Mouse (Mus musculus): Measurements from ENCODE around the gene Pdcd4.

The Pdcd4 gene

GRCm38 (mm10) chr19:53892061-53892460, at the start of gene Pdcd4:
Gene Pdcd4 (plus strand): TSS chr19:53892231.
- no peak for DNase-seq (ENCODE audit: low read depth, low spot score)

DNA sequence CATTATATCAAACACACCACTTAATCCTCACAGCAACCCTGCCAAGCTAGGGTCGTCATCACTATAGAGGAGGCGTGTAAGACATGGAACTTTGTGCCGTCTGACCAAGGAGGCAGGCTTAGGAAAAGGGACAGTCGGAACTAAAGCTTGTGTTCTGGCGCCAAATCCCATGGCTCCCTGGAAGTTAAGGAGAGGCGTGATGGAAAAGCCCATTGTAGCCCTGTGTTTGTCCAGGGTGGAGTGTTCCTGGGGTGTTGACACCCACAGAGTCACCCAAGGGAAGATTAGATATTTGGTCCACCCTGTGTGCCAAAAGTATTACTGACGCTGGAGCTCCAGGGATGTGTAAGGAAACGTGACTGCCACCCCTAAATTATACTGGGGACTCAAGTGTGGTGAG, 48.1 kb upstream of the Pdcd4 start:
- DNase-seq (ENCODE audit: low read depth, low spot score) = no peak

DNA sequence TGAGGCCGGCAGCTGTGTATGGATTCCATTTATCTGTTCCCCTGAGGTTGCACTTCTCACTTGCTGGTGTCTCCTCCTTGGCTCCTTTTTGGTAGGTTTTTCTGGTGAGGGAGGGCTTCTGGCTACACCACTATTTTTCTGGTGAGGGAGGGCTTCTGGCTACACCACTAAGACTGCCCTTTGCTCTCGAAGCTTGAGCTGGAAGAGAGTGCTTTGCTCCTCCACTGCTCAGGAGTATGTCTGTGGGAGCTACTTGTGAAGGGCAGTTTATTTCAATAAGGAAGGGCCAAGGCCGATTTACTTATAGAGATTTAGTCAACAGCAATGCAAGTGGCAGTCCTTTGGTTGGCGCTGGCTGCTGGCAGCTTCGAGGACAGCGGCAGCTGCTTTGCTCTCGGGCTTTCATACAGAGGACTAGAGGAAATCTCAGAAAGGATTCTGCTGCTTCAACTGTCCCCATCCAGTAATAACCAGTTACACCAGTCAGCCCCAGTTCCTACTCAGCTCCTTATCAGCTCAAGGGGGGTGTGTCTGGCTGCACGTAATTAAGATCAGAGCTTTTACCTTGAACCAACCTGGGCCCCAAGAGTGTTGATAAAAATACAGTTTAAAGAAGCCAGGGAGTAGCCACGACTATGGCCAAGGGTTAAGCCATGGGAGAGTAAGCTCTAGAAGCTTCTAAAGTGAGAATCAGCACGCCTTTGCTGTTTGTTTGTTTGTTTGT, 43.6 kb upstream of the Pdcd4 start:
- DNase-seq (ENCODE audit: low read depth, low spot score) = no peak

GRCm38 (mm10) chr19:53850166-53850922, 41.7 kb upstream of the Pdcd4 start:
- peak; percentile 89 for DNase-seq (ENCODE audit: low read depth, low spot score)

- peak; percentile 82 for DNase-seq (ENCODE audit: low read depth, low spot score)
Observed at GRCm38 (mm10) chr19:53851352-53851751, 40.7 kb upstream of the Pdcd4 start.

DNA sequence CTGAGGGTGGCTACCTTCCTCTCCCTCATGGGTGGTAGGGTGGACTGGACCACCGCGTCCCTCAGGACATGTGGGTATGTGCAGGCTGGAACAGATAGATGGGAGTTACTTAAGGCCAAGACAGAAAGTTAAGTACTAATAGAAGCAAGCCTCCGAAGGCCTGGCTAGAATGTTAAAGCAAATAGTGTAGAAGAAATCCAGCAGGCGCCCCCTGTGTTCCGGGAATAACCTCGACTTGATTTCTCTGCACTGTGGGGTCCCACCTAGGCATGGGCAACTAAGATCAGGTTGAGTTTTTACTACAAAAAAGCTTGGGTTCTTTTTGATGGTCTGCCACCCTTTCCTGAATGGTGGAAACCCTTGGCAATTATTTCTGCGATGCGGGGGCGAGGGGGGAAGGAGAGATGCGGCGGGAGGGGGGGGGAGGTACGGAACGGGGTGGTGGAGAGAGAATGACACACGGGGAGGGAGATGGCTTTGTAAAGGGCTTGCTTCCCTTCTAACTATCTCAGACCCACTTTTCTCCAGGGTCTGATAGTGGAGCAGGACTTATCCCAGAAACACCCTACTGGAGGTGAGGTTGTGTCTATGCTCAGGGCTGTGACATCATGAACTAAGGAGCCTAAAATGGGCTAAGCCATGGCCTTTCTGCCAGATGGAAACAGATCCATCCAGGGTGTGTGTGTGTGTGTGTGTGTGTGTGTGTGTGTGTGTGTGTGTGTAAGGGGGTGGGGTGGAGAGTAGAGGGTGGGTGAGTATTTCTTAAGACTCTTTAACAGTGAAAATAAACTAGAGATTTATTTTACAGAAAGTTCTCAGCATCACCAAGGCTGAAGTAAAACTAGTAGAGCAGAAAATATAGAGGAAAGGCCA, 40.0 kb upstream of the Pdcd4 start:
- no peak for DNase-seq (ENCODE audit: low read depth, low spot score)

DNA sequence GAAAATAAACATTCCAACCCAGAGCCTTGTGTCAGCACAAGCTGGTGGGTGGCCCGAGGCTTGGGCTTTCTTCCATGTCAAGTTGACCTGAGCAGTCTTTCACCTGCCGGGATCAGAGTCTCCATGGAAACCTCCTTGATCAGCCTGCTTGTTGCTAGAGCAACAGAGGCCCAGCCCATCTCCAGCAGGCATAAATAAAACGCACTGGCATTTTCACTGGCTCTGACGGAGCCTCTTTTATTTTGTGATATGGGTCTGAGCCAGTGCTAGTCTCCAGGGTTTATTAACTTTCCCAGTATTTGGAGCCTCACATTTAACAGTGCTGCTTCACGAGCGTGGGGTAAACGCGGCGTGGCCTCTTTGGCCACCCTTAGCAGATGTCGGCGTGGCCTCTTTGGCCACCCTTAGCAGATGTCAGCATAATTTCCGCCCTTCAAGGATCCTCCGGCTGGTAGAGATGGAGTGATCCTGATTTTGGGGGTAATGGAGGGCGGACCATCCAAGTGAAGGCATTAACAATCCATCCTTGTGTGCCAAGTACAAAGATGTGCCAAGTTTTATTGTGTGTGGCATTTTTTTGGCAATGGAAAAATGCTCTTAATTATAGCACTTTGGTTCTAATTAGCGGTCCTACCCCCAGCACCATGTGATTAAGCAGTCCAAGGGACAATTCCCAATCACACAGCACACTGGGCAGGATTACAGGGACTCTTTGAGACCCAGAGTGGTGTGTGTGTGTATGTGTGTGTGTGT, 39.2 kb upstream of the Pdcd4 start:
- no peak for DNase-seq (ENCODE audit: low read depth, low spot score)

- no peak for DNase-seq (ENCODE audit: low read depth, low spot score)
Observed at GRCm38 (mm10) chr19:53854978-53855377, 37.1 kb upstream of the Pdcd4 start.

DNA sequence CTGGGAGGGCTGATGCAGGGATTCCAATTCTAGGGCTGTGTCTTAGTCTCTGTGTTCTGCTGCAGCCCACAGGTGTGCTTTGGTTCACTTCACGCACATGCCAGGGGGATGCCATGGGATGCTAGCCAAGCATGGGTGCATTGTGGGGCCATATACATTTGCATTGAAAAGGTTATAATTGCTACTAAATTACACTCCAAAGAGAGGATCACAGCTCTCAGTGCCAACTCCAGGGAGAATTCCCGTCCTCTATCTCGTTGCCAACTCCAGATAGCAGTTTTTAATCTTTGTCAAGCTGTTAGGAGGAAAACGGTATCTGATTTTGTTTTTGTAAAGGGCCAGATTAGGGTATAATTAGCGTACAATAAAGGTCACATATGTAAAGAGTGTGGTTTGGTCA, 36.2 kb upstream of the Pdcd4 start:
- no peak for DNase-seq (ENCODE audit: low read depth, low spot score)

DNA sequence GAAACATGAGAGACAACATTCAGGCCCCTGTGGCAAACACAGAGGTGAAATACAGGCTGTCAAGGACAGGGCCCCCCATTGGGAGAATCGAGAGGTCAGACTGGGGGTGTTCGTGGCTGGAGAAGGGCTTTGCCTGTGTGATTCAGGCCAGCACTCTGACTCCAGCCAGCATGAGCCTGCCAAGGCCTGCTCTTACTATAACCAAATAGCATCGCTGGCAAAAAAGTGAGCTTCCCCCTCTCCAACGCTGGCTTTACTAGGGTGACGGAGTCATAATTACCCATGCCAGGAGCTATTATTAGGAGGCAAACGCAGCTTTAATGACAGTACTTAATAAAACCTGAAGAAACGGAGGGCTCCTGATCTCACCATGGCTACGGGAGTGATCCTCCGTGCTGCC, 35.2 kb upstream of the Pdcd4 start:
- peak; percentile 82 for DNase-seq (ENCODE audit: low read depth, low spot score)

GRCm38 (mm10) chr19:53857962-53858361, 34.1 kb upstream of the Pdcd4 start:
- no peak for DNase-seq (ENCODE audit: low read depth, low spot score)

DNA sequence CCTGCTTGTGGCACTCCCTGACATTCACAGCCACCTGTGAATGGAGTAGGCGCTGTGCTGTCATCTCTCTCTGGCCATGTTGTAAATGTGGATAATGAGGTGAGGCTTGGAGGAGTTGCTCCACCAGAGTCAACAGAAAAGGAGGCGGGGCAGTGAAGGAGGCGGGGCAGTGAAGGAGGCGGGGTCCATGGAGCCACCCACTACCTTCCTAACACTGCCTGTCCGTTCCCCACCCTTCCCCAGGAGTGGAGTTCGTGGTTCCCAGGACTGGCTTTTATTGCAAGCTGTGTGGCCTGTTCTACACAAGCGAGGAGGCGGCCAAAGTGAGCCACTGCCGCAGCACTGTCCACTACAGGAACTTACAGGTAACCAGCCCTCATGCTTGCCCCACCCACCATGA, 32.9 kb upstream of the Pdcd4 start:
- no peak for DNase-seq (ENCODE audit: low read depth, low spot score)

- DNase-seq (ENCODE audit: low read depth, low spot score) = no peak
Observed at GRCm38 (mm10) chr19:53859593-53859992, 32.4 kb upstream of the Pdcd4 start.

DNA sequence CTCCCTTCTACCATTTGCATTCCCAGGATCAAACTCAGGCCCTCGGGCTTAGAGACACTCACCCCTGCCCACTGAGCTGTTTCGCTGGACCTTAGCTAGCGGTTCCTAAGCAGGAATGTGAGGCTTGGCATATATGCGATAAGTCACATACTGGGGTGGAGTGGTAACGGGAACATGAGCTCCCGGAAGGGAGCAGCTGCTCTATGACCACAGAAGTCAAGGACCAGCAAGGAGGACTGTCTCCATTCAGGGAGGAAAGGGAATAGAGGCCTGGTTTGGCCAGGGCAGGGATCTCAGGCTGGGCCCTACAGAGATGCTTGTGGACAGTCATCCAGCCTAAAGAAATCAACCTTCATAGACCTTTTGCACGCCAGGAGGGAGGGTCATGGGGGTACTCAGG, 30.7 kb upstream of the Pdcd4 start:
- no peak for DNase-seq (ENCODE audit: low read depth, low spot score)

GRCm38 (mm10) chr19:53862573-53863246, 29.3 kb upstream of the Pdcd4 start:
- no peak for DNase-seq (ENCODE audit: low read depth, low spot score)

DNA sequence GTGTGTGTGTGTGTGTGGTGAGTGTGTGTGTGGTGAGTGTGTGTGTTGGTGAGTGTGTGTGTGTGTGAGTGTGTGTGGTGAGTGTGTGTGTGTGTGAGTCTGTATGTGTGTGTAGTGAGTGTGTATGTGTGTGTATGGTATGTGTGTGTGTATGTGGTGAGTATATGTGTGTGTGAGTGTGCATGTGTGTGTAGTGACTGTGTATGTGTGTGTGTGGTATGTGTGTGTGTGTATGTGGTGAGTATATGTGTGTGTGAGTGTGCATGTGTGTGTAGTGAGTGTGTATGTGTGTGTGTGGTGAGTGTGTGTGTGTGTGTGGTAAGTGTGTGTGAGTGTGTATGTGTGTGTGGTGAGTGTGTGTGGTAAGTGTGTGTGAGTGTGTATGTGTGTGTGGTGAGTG, 24.8 kb upstream of the Pdcd4 start:
- no peak for DNase-seq (ENCODE audit: low read depth, low spot score)

DNA sequence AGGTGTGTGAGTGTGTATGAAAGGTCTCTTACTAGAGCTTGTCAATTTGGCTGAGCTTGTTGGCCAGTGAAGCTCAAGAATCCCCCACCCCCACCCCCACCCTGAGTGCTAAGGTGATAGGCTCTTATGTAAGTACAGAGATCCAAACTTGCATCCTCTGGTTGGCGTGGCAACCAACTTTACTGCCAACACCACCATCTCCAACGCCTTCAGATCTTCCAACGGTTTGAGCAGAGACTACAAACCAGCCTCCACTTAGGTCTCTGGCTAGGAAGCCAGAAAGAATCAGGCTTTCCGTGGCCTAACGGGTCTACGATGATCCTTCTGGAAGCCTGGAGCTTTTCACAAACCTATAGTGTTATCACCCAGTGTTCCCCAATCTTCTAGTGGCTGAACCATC, 23.9 kb upstream of the Pdcd4 start:
- no peak for DNase-seq (ENCODE audit: low read depth, low spot score)

GRCm38 (mm10) chr19:53868796-53869195, 23.2 kb upstream of the Pdcd4 start:
- DNase-seq (ENCODE audit: low read depth, low spot score) = no peak

- no peak for DNase-seq (ENCODE audit: low read depth, low spot score)
Observed at GRCm38 (mm10) chr19:53869427-53870385, 22.3 kb upstream of the Pdcd4 start.

- DNase-seq (ENCODE audit: low read depth, low spot score) = no peak
Observed at GRCm38 (mm10) chr19:53870568-53870967, 21.5 kb upstream of the Pdcd4 start.

Measured in skeletal muscle tissue, adult 2 months (tissue).